Mouse (Mus musculus): ENCODE data around the gene Mbd6.

GRCm38 (mm10) chr10:127264336-127264735 lies 24.5 kb downstream of the Mbd6 start:
- TF ChIP-seq CTCF (IDR thresholded peaks at IDR 0.05; ENCODE audit: low read depth) (no peak), EP300 (optimal IDR thresholded peaks at IDR 0.05) (no peak)
